Mouse (Mus musculus) CH12.LX (cell line): ENCODE measurements around the gene Gpr183. TPM values are rescaled to one million over a fixed set of nuclear protein-coding genes. Genes with fewer than 3 reads are reported as not detected.

Experiments used
- DNase-seq: peaks from one replicate; pipeline ENCODE4 v3.0.0-alpha.2; 2013; ENCODE audit errors: extremely low read depth
- H3K27ac ChIP-seq: 2 replicates; pipeline ENCODE4 v1.5.1; 2012; ENCODE audit warnings: low read depth, mild to moderate bottlenecking, control low read depth, moderate library complexity; ENCODE audit not compliant: insufficient read depth
- H3K27me3 ChIP-seq: replicated peaks from 2 replicates; pipeline ENCODE3; 2012; ENCODE audit warnings: inconsistent platforms
- H3K36me3 ChIP-seq, 2 experiments: replicated peaks in 1 of 2; 2 replicates each; pipeline versions ENCODE3 to v1.6.1; 2012; ENCODE audit warnings: inconsistent platforms in 1 of 2, low read length in 1 of 2, mild to moderate bottlenecking in 1 of 2, mixed read lengths in 1 of 2, moderate library complexity in 1 of 2; ENCODE audit not compliant: control insufficient read depth in 1 of 2, insufficient read depth in 1 of 2
- H3K4me1 ChIP-seq, 2 experiments: 2 replicates each; pipeline ENCODE4 v1.6.1; 2012; ENCODE audit warnings: inconsistent platforms in 1 of 2, moderate library complexity in 1 of 2; ENCODE audit not compliant: insufficient read depth in 2 of 2, control insufficient read depth in 1 of 2
- H3K4me2 ChIP-seq: 2 replicates; pipeline ENCODE4 v1.6.1; 2012; ENCODE audit warnings: low read depth, mild to moderate bottlenecking, control low read depth; ENCODE audit not compliant: poor library complexity, insufficient read depth, severe bottlenecking
- H3K4me3 ChIP-seq, 3 experiments: fragments of 150-350 bp in 1 of 3; sonication (generic) in 1 of 3; replicated peaks in 1 of 3; 2 replicates each; pipeline versions ENCODE3 to v1.5.1; 2011 to 2012; ENCODE audit warnings: low read depth in 2 of 3, low read length in 2 of 3, mild to moderate bottlenecking in 2 of 3, moderate library complexity in 2 of 3, control low read depth in 1 of 3, improper control_type of control experiment in 1 of 3, inconsistent platforms in 1 of 3, mixed read lengths in 1 of 3; ENCODE audit not compliant: poor library complexity in 1 of 3
- H3K79me2 ChIP-seq: replicated peaks from 2 replicates; pipeline ENCODE4 v1.6.1; 2012; ENCODE audit warnings: mild to moderate bottlenecking, moderate library complexity; ENCODE audit not compliant: control insufficient read depth, poor library complexity, insufficient read depth, severe bottlenecking; ENCODE audit errors: extremely low read depth
- H3K9ac ChIP-seq: 2 replicates; pipeline ENCODE4 v1.6.1; 2012; ENCODE audit warnings: low read depth, mild to moderate bottlenecking, control low read depth, moderate library complexity; ENCODE audit not compliant: insufficient read depth
- H3K9me3 ChIP-seq: replicated peaks from 2 replicates; pipeline ENCODE3; 2012; ENCODE audit warnings: low read length, inconsistent platforms, mixed read lengths
- BHLHE40 ChIP-seq: IDR thresholded peaks from 2 replicates; pipeline ENCODE4 v1.6.1; 2011; ENCODE audit warnings: mild to moderate bottlenecking, low read depth, low read length, improper control_type of control experiment
- CHD1 ChIP-seq: IDR thresholded peaks from 2 replicates; pipeline ENCODE4 v1.6.1; 2012; ENCODE audit warnings: low read depth, low read length, improper control_type of control experiment, inconsistent platforms
- CHD2 ChIP-seq: IDR thresholded peaks from 2 replicates; pipeline ENCODE4 v1.6.1; 2011; ENCODE audit warnings: low read length, improper control_type of control experiment
- CTCF ChIP-seq, 2 experiments: IDR thresholded peaks in 1 of 2; conservative IDR thresholded peaks in 1 of 2; 2 replicates each; pipeline ENCODE4 v1.5.1; 2011 to 2012; ENCODE audit warnings: low read depth in 2 of 2, low read length in 2 of 2, improper control_type of control experiment in 1 of 2, inconsistent platforms in 1 of 2, mild to moderate bottlenecking in 1 of 2, moderate library complexity in 1 of 2
- E2F4 ChIP-seq: IDR thresholded peaks from 2 replicates; pipeline ENCODE4 v1.6.1; 2011; ENCODE audit warnings: low read depth, low read length, improper control_type of control experiment; ENCODE audit not compliant: insufficient replicate concordance
- ELF1 ChIP-seq: IDR thresholded peaks from 2 replicates; pipeline ENCODE4 v1.6.1; 2014; ENCODE audit warnings: low read depth, mild to moderate bottlenecking, inconsistent platforms, low read length, improper control_type of control experiment
- EP300 ChIP-seq: IDR thresholded peaks from 2 replicates; pipeline ENCODE4 v1.6.1; 2011; ENCODE audit warnings: low read length, improper control_type of control experiment
- ETS1 ChIP-seq: conservative IDR thresholded peaks from 2 replicates; pipeline ENCODE4 v1.6.1; 2012; ENCODE audit warnings: low read depth, mild to moderate bottlenecking, inconsistent platforms, low read length, improper control_type of control experiment, moderate library complexity
- GABPA ChIP-seq: IDR thresholded peaks from 2 replicates; pipeline ENCODE4 v1.6.1; 2012; ENCODE audit warnings: low read depth, low read length, improper control_type of control experiment, inconsistent platforms; ENCODE audit not compliant: insufficient replicate concordance
- HCFC1 ChIP-seq: IDR thresholded peaks from 2 replicates; pipeline ENCODE4 v1.6.1; 2012; ENCODE audit warnings: low read depth, mild to moderate bottlenecking, inconsistent platforms, low read length, improper control_type of control experiment
- IRF4 ChIP-seq: IDR thresholded peaks from 2 replicates; pipeline ENCODE4 v1.6.1; 2014; ENCODE audit warnings: low read depth, mild to moderate bottlenecking, inconsistent platforms, low read length, improper control_type of control experiment
- JUN ChIP-seq: IDR thresholded peaks from 2 replicates; pipeline ENCODE4 v1.6.1; 2011; ENCODE audit warnings: low read depth, mild to moderate bottlenecking, low read length, improper control_type of control experiment, moderate library complexity; ENCODE audit not compliant: insufficient read depth
- JUND ChIP-seq: conservative IDR thresholded peaks from 2 replicates; pipeline ENCODE4 v1.6.1; 2011; ENCODE audit warnings: low read depth, low read length, improper control_type of control experiment
- KAT2A ChIP-seq: IDR thresholded peaks from 2 replicates; pipeline ENCODE4 v1.6.1; 2012; ENCODE audit warnings: low read length, improper control_type of control experiment, inconsistent platforms; ENCODE audit not compliant: insufficient replicate concordance
- MAFK ChIP-seq: IDR thresholded peaks from 2 replicates; pipeline ENCODE4 v1.6.1; 2011; ENCODE audit warnings: low read length, improper control_type of control experiment; ENCODE audit not compliant: insufficient replicate concordance
- MAX ChIP-seq: IDR thresholded peaks from 2 replicates; pipeline ENCODE4 v1.6.1; 2011; ENCODE audit warnings: low read length, improper control_type of control experiment
- MAZ ChIP-seq: IDR thresholded peaks from 2 replicates; pipeline ENCODE4 v1.6.1; 2012; ENCODE audit warnings: low read depth, mild to moderate bottlenecking, inconsistent platforms, low read length, improper control_type of control experiment, moderate library complexity
- MEF2A ChIP-seq: IDR thresholded peaks from 2 replicates; pipeline ENCODE4 v1.6.1; 2014; ENCODE audit warnings: low read depth, mild to moderate bottlenecking, inconsistent platforms, low read length, improper control_type of control experiment, borderline replicate concordance
- MXI1 ChIP-seq: IDR thresholded peaks from 2 replicates; pipeline ENCODE4 v1.6.1; 2011; ENCODE audit warnings: mild to moderate bottlenecking, low read depth, low read length, improper control_type of control experiment
- MYC ChIP-seq: IDR thresholded peaks from 2 replicates; pipeline ENCODE4 v1.6.1; 2011; ENCODE audit warnings: low read depth, mild to moderate bottlenecking, improper control_type of control experiment, low read length
- NELFE ChIP-seq: IDR thresholded peaks from 2 replicates; pipeline ENCODE4 v1.6.1; 2011; ENCODE audit warnings: low read depth, low read length, improper control_type of control experiment
- NRF1 ChIP-seq: IDR thresholded peaks from 2 replicates; pipeline ENCODE4 v1.6.1; 2014; ENCODE audit warnings: low read depth, mild to moderate bottlenecking, inconsistent platforms, low read length, improper control_type of control experiment, moderate library complexity
- PAX5 ChIP-seq: IDR thresholded peaks from 2 replicates; pipeline ENCODE4 v1.6.1; 2012; ENCODE audit warnings: low read length, inconsistent platforms, mixed read lengths
- POLR2A ChIP-seq: IDR thresholded peaks from 2 replicates; pipeline ENCODE4 v1.6.1; 2011; ENCODE audit warnings: low read depth, mild to moderate bottlenecking, improper control_type of control experiment, low read length
- POLR2AphosphoS2 ChIP-seq: IDR thresholded peaks from 2 replicates; pipeline ENCODE4 v1.6.1; 2011; ENCODE audit warnings: low read depth, low read length, improper control_type of control experiment
- RAD21 ChIP-seq: IDR thresholded peaks from 2 replicates; pipeline ENCODE4 v1.6.1; 2011; ENCODE audit warnings: low read depth, mild to moderate bottlenecking, low read length, improper control_type of control experiment, moderate library complexity
- RCOR1 ChIP-seq: conservative IDR thresholded peaks from 2 replicates; pipeline ENCODE4 v1.6.1; 2012; ENCODE audit warnings: low read depth, mild to moderate bottlenecking, inconsistent platforms, low read length, improper control_type of control experiment
- SIN3A ChIP-seq: IDR thresholded peaks from 2 replicates; pipeline ENCODE4 v1.6.1; 2012; ENCODE audit warnings: low read length, improper control_type of control experiment, inconsistent platforms
- SMC3 ChIP-seq: IDR thresholded peaks from 2 replicates; pipeline ENCODE4 v1.6.1; 2011; ENCODE audit warnings: low read depth, low read length, improper control_type of control experiment
- TBP ChIP-seq: conservative IDR thresholded peaks from 2 replicates; pipeline ENCODE4 v1.6.1; 2011; ENCODE audit warnings: low read depth, low read length, improper control_type of control experiment
- TCF12 ChIP-seq: IDR thresholded peaks from 2 replicates; pipeline ENCODE4 v1.6.1; 2014; ENCODE audit warnings: low read depth, mild to moderate bottlenecking, inconsistent platforms, low read length, improper control_type of control experiment
- UBTF ChIP-seq: IDR thresholded peaks from 2 replicates; pipeline ENCODE4 v1.6.1; 2012; ENCODE audit warnings: low read depth, mild to moderate bottlenecking, inconsistent platforms, low read length, improper control_type of control experiment, moderate library complexity
- USF1 ChIP-seq: IDR thresholded peaks from 2 replicates; pipeline ENCODE4 v1.6.1; 2014; ENCODE audit warnings: low read depth, mild to moderate bottlenecking, inconsistent platforms, low read length, improper control_type of control experiment
- USF2 ChIP-seq: conservative IDR thresholded peaks from 2 replicates; pipeline ENCODE4 v1.6.1; 2011; ENCODE audit warnings: low read depth, low read length, improper control_type of control experiment
- ZC3H11A ChIP-seq: IDR thresholded peaks from 2 replicates; pipeline ENCODE4 v1.6.1; 2012; ENCODE audit warnings: low read depth, mild to moderate bottlenecking, inconsistent platforms, low read length, improper control_type of control experiment
- ZKSCAN1 ChIP-seq: IDR thresholded peaks from 2 replicates; pipeline ENCODE4 v1.6.1; 2012; ENCODE audit warnings: low read depth, inconsistent platforms, low read length, improper control_type of control experiment, borderline replicate concordance
- ZMIZ1 ChIP-seq: IDR thresholded peaks from 2 replicates; pipeline ENCODE4 v1.6.1; 2012; ENCODE audit warnings: low read depth, mild to moderate bottlenecking, inconsistent platforms, low read length, improper control_type of control experiment
- ZNF384 ChIP-seq: IDR thresholded peaks from 2 replicates; pipeline ENCODE4 v1.6.1; 2012; ENCODE audit warnings: low read depth, low read length, improper control_type of control experiment, inconsistent platforms
- dilution Hi-C: fragments of 300-500 bp; cut with MboI; formaldehyde crosslinking; loops from 2 replicates; pipeline ENCODE4 v1.14.3; 2020; ENCODE audit warnings: low sequenced_read_pairs; ENCODE audit not compliant: extremely low pct_unique_long_range_greater_than_20kb, extremely low pct_ligation_motif_present
- in situ Hi-C: fragments of 300-500 bp; cut with MboI; formaldehyde crosslinking; loops from 3 replicates; pipeline ENCODE4 v1.14.3; 2019; ENCODE audit warnings: low sequenced_read_pairs, low pct_ligation_motif_present, low pct_unique_long_range_greater_than_20kb, mixed read lengths
- polyA plus RNA-seq: library from polyadenylated mRNA; unstranded; fragments of >175 nt; gene quantifications from 2 replicates; pipeline ENCODE4 v1.2.1, GENCODE M21; 2012; ENCODE audit warnings: low read depth; ENCODE audit not compliant: insufficient read length
- total RNA-seq, 2 experiments: library from RNA; depleted of rRNA; stranded (reverse); fragments of 300-350 nt in 1 of 2; fragments of >200 nt in 1 of 2; gene quantifications; 2 replicates each; pipeline ENCODE4 v1.2.3; 2012 to 2014

Gene Gpr183
- total and polyA plus RNA-seq, 3 experiments, result 3.6 to 16.3 (median 8.3) TPM

DNA sequence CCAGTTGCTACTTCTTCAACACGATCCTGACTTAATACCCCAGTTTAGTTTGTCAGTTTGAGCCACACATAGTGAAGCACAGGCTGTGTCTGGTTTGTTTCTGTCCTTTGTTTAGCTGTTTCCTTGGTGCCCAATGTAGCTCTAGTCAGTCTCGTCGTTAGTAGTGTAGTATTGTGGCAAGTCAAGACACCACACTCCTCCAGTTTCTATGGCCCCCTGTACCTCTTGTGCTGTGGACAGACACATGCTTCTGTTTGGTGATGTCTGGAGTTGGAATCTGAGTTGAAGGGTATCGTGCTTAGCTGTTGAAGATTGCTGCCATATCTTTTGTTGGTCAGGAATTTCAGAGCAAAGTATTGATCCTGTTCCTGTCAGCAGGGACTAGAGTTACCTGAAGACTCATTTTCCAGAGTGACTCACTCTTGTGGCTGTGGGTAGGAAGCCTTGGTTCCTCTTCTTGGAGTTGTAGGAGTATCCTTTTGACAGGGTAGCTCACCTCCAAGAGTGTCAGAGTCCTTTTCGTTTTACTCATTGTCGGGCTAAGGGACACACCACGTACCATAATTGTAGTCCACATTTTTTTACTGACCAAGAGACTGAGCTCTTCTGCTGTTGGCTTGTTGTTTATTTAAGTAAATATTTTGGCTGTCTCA is 34.1 kb downstream of the Gpr183 start:
- peaks cover 23 to 78% of the 10 kb centered on the region in 2 experiments for H3K4me1 ChIP-seq
- no peaks in the 10 kb centered on the region for H3K79me2 ChIP-seq
- H3K4me3 ChIP-seq, result no peak overlapping the region
- H3K36me3 ChIP-seq, result peaks cover 6 to 38% of the 10 kb centered on the region in 2 experiments
- peak overlapping the region; percentile 82 for H3K27ac ChIP-seq
- H3K9me3 ChIP-seq, result peaks cover 9% of the 10 kb centered on the region
- H3K4me2 ChIP-seq, result peak overlapping the region; percentile 63
- TF ChIP-seq ZKSCAN1 (no peak), USF1 (no peak), USF2 (no peak), MYC (no peak), EP300 (peak; percentile 91), HCFC1 (no peak), MAZ (no peak), RAD21 (no peak), NRF1 (no peak), MAFK (no peak), POLR2AphosphoS2 (no peak), SIN3A (no peak; the same call in 1 of the 2 replicates), TBP (no peak), KAT2A (no peak), SMC3 (no peak; the same call in 1 of the 2 replicates), MEF2A (no peak), GABPA (no peak), UBTF (no peak), JUN (peak; percentile 65; the same call in 1 of the 2 replicates), PAX5 (no peak), POLR2A (no peak), CHD1 (no peak), JUND (peak; percentile 77), TCF12 (0 out of 2 replicates have a peak, but pooled peaks have one; percentile 38), ZNF384 (peak; percentile 21; the same call in 1 of the 2 replicates), ETS1 (peak; percentile 44; the same call in 1 of the 2 replicates), E2F4 (no peak), ZC3H11A (no peak), CTCF (conservative IDR thresholded peaks at IDR 0.05 in 1 of 2, IDR thresholded peaks at IDR 0.05 in 1 of 2; ENCODE audit: low read depth in 2 of 2, low read length in 2 of 2) (no peak), MXI1 (no peak; the same call in 1 of the 2 replicates), CHD2 (peak; percentile 46; the same call in 1 of the 2 replicates), NELFE (no peak), BHLHE40 (0 out of 2 replicates have a peak, but pooled peaks have one; percentile 13), RCOR1 (no peak), ELF1 (no peak), MAX (0 out of 2 replicates have a peak, but pooled peaks have one; percentile 17), IRF4 (peak; percentile 82), ZMIZ1 (no peak)
- H3K9ac ChIP-seq, result no peak overlapping the region; the same call in 1 of the 2 replicates
- no peaks in the 10 kb centered on the region for H3K27me3 ChIP-seq
- in situ Hi-C loops (loop anchor here (5.0 kb wide), 2 partner anchors 36 to 131 kb away; partner anchors contain the start of gene Gpr183), dilution Hi-C loops (no loop called here)
- DNase-seq, result peak; percentile 75
